Mouse (Mus musculus) right cerebral cortex, adult 2 months (tissue): ENCODE results near the gene Mcts2.
A peak's percentile ranks its signal among the peaks of the same experiment; 100 is the strongest.

ENCODE experiments used
- DNase-seq, 2 experiments: peaks; one replicate each; pipeline ENCODE4 v3.0.0; 2021 to 2022; ENCODE audit warnings: low spot score in 2 of 2

Mcts2 gene

GRCm38 (mm10) chr2:152686399-152686798 lies 436 bp upstream of the Mcts2 start:
- DNase-seq: no peak

DNA sequence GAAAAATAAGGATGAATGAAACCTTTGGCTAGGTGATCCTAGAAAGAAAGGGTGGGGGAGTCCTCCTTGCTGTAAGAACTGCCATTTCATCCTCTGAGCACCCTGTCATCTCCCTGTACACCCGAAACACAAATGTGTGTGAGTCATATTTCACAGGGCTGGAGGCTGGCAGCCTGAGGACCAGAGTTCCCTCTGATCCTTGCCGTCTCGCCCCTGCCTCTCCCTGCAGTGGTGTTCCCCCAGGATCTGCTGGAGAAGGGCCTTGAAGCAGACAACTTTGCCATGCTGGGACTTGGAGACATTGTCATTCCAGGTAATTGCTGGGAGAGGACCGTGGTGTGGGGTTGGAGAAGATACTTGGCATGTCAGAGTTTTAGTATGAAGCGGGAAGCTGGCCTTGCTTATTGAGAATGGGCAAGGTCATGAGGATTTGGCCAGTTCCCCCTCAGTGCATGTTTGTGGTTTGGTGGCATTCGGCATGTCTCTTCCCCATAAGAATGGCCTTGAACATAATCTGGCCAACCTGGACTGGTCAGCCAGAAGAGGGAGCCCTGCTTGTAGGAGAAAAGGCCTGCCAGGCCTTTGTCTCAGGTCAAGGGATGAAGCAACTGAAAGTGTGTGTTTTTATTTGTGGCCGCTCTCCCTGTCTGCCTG lies 4.9 kb downstream of the Mcts2 start:
- no peak for DNase-seq

DNA sequence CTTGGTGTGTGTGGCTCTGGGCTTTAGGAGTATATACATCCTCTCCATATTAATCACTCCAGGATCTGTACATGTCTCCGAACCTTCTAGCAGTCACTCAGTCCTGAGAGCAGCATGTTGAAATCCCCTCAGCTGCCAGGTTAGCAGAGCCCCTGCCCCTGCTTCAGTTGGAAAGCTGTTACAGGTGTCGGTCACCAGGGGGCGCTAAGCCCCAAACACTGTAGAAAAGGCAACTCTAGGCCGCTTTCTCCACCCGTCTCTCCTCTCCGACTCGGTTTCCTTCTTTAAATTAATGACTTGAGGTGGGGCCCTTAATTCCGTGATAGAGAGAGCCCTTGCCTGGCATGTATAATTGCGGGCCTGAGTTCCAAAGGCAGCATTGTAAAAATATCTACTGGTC lies 6.4 kb downstream of the Mcts2 start:
- DNase-seq: peak; percentile 69 to 74

GRCm38 (mm10) chr2:152693735-152694134 lies 6.9 kb downstream of the Mcts2 start:
- DNase-seq: no peak

GRCm38 (mm10) chr2:152694708-152695107 lies 7.9 kb downstream of the Mcts2 start:
- DNase-seq: no peak

DNA sequence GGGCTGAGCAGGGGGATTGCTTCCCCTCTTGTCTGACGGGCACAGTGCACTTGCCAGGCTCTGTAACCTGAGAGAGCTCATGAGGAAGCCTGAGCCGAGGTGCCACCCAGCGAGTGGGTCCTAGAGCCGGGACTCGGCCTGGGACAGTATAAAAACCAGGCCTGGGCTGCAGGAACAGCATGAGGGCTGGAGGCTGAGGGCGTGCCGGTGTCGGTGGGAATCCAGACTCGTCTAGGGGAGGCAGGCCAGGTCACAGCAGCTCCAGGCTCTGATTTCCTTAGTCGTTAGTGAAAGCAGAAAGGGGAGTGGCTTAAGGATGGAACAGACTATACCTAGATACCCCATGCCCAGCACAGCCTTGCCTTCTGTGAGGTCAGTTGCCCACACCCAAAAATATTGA lies 9.2 kb downstream of the Mcts2 start:
- no peak for DNase-seq

DNA sequence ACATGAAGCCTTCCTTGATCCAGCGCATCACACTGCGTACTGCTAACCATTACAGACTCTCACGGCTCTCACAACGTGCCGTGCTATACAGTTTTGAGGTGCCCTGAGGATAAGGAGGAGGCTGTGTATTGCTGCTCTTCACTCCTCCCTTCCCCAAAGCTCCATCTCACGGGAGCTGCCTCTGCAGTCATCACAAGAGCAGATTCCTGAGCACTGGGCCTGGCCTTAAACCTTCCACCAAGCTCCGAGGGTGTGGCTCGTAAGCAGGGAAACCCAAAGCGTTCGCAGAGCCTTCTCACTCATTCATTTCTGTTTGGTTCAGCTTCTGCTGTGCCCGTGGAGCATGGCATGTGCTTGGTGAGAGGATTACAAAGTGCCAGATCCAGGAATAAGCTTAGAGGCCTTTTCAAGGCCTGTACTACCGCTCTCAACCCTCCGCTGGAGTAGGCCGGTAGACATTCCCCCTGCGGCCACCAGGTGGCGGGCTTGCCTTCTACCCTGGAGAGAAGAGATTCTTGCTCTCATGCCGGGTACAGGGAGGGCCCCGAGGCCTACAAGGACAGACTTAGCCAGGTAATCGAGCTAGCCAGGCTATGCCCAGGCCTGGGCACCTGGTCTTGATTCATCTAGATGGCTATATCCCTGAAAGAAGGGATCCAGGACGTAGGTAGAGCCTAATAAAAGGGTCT lies 9.8 kb downstream of the Mcts2 start:
- peak; percentile 92 to 94 for DNase-seq

GRCm38 (mm10) chr2:152700138-152700537 lies 13.3 kb downstream of the Mcts2 start:
- no peak for DNase-seq

DNA sequence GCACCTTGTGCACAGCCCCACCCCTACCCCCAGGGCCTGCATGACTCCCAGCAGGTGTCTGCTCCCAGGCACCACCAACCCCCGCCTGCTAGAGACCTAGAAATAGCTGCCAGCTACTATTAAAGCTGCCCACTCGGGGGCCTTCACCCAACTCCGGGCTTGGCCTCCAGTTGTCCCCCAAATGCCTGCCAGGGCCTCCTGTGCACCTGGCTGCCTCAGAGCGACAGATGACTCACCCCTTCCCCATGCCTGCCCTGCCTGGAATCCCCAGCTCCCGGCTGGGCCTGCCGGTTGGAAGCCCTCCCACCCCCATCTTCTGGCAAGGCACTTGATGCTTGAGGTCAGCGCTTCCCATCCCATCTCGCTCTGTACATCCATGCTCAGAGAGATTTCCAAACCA lies 13.9 kb downstream of the Mcts2 start:
- no peak for DNase-seq

- no peak for DNase-seq
Measured at GRCm38 (mm10) chr2:152703596-152704255, 16.9 kb downstream of the Mcts2 start.

DNA sequence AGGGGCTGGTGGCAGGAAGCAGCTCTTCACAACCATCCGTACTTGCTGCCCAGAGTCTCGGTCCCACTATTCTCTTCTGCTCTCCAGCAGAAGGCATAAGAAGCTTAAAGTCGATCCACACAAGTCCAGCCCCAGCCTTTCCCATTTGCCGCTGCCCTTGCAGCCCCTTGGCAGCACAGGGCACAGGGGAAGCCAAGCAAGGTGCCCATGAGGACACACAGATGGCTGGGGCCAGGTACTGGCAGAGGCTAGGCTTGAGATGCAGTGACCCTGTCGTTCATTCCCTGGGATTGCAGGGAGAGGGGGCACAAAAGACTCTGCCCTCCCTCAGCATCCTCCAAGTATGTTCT lies 17.4 kb downstream of the Mcts2 start:
- no peak for DNase-seq

- DNase-seq: no peak
Measured at GRCm38 (mm10) chr2:152704811-152705370, 18.1 kb downstream of the Mcts2 start.

- DNase-seq: peak in 1 of 2 experiments; percentile 27
Measured at GRCm38 (mm10) chr2:152705993-152706571, 19.2 kb downstream of the Mcts2 start.

GRCm38 (mm10) chr2:152707186-152707585 lies 20.4 kb downstream of the Mcts2 start:
- no peak for DNase-seq

DNA sequence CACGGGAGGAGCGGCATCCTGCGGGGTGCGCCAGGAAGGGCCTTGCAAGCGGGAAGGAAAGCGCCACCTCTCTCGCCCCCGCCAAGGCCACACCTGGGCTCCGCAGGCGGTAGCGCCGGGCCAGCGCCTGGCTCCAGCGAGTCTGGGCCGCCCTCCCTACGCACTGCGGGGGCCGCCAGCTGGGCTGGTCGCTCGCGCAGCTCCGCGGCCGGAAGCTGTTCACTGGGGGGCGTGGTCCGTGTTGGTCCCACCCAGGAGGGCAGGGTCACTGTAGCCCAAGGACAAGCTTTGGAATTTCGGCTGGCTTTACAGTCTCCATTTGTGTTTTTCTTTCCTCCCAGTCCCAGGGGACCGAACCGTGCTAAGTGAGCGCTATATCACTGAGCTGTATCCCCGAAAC lies 20.8 kb downstream of the Mcts2 start:
- DNase-seq: peak; percentile 69 to 73

- DNase-seq: no peak
Measured at GRCm38 (mm10) chr2:152709066-152709465, 22.2 kb downstream of the Mcts2 start.

DNA sequence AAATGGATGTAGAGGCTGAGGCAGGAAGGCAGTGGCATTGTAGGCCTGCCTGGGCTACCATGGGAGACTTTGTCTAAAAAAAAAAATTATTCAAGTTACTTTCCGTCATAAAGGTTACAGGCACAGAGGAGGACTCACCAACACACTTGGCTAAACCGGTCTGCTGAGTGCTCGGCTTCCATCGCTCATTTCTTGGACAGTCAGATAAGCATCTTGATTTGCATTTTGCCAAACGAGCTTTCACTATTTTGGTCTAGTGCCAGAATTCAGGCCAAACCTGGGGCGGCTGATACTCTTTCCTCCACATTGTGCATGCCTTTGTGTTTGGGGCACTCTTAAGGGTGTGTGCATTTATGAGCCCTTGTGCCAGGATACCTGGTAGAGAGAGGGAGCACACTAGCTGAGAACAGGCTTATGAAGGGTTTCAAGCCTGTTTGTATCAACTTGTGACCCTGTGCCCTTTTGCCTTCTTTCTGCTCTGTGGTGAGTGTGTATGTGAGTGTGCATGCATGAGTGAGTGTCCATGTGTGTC lies 29.5 kb downstream of the Mcts2 start:
- no peak for DNase-seq

GRCm38 (mm10) chr2:152717652-152718051 lies 30.8 kb downstream of the Mcts2 start:
- no peak for DNase-seq

GRCm38 (mm10) chr2:152718076-152718475 lies 31.2 kb downstream of the Mcts2 start:
- DNase-seq: no peak

- no peak for DNase-seq
Measured at GRCm38 (mm10) chr2:152723651-152724331, 37.0 kb downstream of the Mcts2 start.

DNA sequence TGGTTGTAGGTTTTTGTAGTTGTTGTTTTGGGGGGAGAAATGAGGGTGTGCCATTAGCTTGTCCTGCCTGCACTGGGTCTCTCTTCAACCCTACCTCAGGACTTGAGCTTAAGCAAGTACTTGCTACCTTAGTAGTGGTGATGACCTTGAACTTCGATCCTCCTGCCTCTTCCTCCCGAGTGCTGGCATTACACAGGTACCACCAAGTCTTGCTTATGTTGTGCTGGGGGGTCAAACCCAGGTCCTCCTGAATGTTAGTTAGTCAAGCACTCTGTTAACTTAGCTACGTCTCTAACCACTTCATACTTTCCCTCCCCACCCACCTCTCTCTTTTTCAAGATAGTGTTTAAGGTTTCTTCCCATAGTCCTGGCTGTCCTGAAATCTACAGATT lies 37.5 kb downstream of the Mcts2 start:
- DNase-seq: no peak
